Mouse (Mus musculus) myocyte (in vitro differentiated cells): ENCODE results near the gene Gm17651. TPM values are rescaled to one million over a fixed set of nuclear protein-coding genes. Genes with fewer than 3 reads are reported as not detected.

ENCODE experiments used
- H3K27me3 ChIP-seq: one replicate; pipeline ENCODE4 v1.6.1; 2011; ENCODE audit not compliant: control insufficient read depth, insufficient read depth, insufficient read length
- H3K36me3 ChIP-seq: one replicate; pipeline ENCODE4 v1.6.1; 2011; ENCODE audit not compliant: control insufficient read depth, insufficient read depth
- H3K4me2 ChIP-seq: one replicate; pipeline ENCODE4 v1.6.1; 2011; ENCODE audit warnings: low read depth, control low read depth
- H3K4me3 ChIP-seq: one replicate; pipeline ENCODE4 v1.5.1; 2011; ENCODE audit warnings: mild to moderate bottlenecking, control low read depth, moderate library complexity
- H3K79me2 ChIP-seq: one replicate; pipeline ENCODE4 v1.6.1; 2011; ENCODE audit not compliant: control insufficient read depth, insufficient read depth
- H3ac ChIP-seq: one replicate; pipeline ENCODE4 v1.6.1; 2011; ENCODE audit not compliant: control insufficient read depth, insufficient read length
- CEBPB ChIP-seq: IDR thresholded peaks from 2 replicates; pipeline ENCODE4 v1.6.1; 2011; ENCODE audit warnings: mild to moderate bottlenecking, moderate library complexity; ENCODE audit not compliant: poor library complexity, insufficient read depth, severe bottlenecking
- E2F4 ChIP-seq: IDR thresholded peaks from one replicate; pipeline ENCODE4 v1.6.1; 2011; ENCODE audit warnings: mild to moderate bottlenecking, control low read depth, moderate library complexity; ENCODE audit not compliant: insufficient read depth
- MAX ChIP-seq: IDR thresholded peaks from one replicate; pipeline ENCODE4 v1.6.1; 2011; ENCODE audit warnings: low read depth, mild to moderate bottlenecking, control low read depth
- MYOD1 ChIP-seq, 3 experiments: IDR thresholded peaks; one replicate each; pipeline ENCODE4 v1.6.1; 2011; ENCODE audit warnings: control low read depth in 2 of 3, low read depth in 2 of 3, mild to moderate bottlenecking in 2 of 3, moderate library complexity in 1 of 3; ENCODE audit not compliant: insufficient read length in 2 of 3, control insufficient read depth in 1 of 3
- MYOG ChIP-seq, 3 experiments: IDR thresholded peaks; one replicate each; pipeline ENCODE4 v1.6.1; 2011; ENCODE audit warnings: control low read depth in 2 of 3, low read depth in 2 of 3, mild to moderate bottlenecking in 2 of 3; ENCODE audit not compliant: insufficient read length in 2 of 3, control insufficient read depth in 1 of 3, insufficient read depth in 1 of 3
- POLR2A ChIP-seq: IDR thresholded peaks from one replicate; pipeline ENCODE4 v1.6.1; 2011; ENCODE audit warnings: low read depth, mild to moderate bottlenecking, control low read depth, moderate library complexity; ENCODE audit not compliant: insufficient read length
- POLR2AphosphoS2 ChIP-seq: IDR thresholded peaks from one replicate; pipeline ENCODE4 v1.6.1; 2011; ENCODE audit warnings: low read depth, control low read depth; ENCODE audit not compliant: insufficient read length
- REST ChIP-seq: IDR thresholded peaks from one replicate; pipeline ENCODE4 v1.6.1; 2011; ENCODE audit warnings: mild to moderate bottlenecking, control low read depth, moderate library complexity; ENCODE audit not compliant: insufficient read depth, insufficient read length
- SRF ChIP-seq: IDR thresholded peaks from one replicate; pipeline ENCODE4 v1.6.1; 2011; ENCODE audit warnings: low read depth; ENCODE audit not compliant: control insufficient read depth, insufficient read length
- TCF12 ChIP-seq: IDR thresholded peaks from one replicate; pipeline ENCODE4 v1.6.1; 2011; ENCODE audit warnings: mild to moderate bottlenecking, control low read depth; ENCODE audit not compliant: poor library complexity, insufficient read depth, severe bottlenecking
- TCF3 ChIP-seq: IDR thresholded peaks from one replicate; pipeline ENCODE4 v1.6.1; 2011; ENCODE audit warnings: low read depth, control low read depth; ENCODE audit not compliant: insufficient read length
- USF1 ChIP-seq: IDR thresholded peaks from one replicate; pipeline ENCODE4 v1.6.1; 2011; ENCODE audit warnings: low read depth, mild to moderate bottlenecking, control low read depth, moderate library complexity
- polyA plus RNA-seq: library from polyadenylated mRNA; unstranded; fragments of >200 nt; fragmentation: generic; extraction: Trizol; gene quantifications from one replicate; pipeline ENCODE4 v1.2.1, GENCODE M21; 2012; ENCODE audit warnings: missing spikeins

Gene Gm17651
- polyA plus RNA-seq, 1 experiment = not detected

DNA sequence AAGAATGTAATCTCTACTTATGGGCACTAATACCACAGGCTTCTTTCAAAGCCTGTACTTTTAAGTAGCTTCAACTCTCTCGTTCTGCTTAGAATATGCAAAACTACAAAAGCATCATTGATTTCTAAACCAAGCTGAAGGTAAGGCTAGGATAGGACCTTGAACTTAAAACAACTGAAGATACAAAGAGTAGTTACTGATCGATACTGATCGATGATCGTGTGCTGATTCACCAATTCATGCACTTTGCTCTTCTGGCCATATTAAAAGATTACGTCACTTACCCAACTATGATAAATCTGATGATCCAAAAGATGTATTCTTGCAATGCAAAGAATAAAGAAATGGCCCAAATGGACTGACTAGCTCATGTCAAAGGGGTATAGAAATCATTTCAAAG, 20.7 kb downstream of the Gm17651 start:
- no peak overlapping the region for H3K4me3 ChIP-seq
- no peak for TF ChIP-seq MAX
- no peak for TF ChIP-seq REST
- no peak for TF ChIP-seq E2F4
- TF ChIP-seq CEBPB = no peak
- TF ChIP-seq USF1 = no peak
- TF ChIP-seq POLR2A = no peak
- TF ChIP-seq TCF12 = no peak
- H3K36me3 ChIP-seq = no peaks in the 10 kb centered on the region
- H3K27me3 ChIP-seq = no peaks in the 10 kb centered on the region
- H3ac ChIP-seq = no peak overlapping the region
- H3K4me2 ChIP-seq = no peak overlapping the region
- peaks cover 2% of the 10 kb centered on the region for H3K79me2 ChIP-seq

DNA sequence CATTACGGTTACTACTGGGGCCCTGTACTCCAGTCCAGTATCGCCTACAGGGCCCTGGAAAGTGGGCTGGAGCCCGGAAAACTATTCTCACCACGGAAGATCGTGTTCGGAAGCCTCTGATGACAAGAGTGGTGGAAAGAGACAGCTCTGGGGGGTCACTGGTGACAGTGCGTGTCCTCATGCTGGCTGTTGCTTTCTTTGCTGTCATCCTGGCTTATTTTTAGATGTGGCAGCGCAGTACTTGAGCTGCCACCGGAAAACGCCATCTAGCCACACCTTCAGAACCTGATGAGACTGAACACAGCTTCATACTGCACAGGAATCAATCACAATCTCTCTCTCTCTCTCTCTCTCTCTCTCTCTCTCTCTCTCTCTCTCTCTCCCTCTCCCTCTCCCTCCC, 22.9 kb downstream of the Gm17651 start:
- H3K4me3 ChIP-seq = no peak overlapping the region
- no peak for TF ChIP-seq SRF
- TF ChIP-seq TCF12 = no peak
- TF ChIP-seq MYOG (IDR thresholded peaks at IDR 0.05; ENCODE audit: control insufficient read depth in 1 of 3, insufficient read depth in 1 of 3, insufficient read length in 2 of 3, low read depth in 2 of 3) = no peak
- TF ChIP-seq POLR2A = no peak
- TF ChIP-seq POLR2AphosphoS2 = no peak
- TF ChIP-seq MAX = no peak
- no peak for TF ChIP-seq E2F4
- no peak for TF ChIP-seq CEBPB
- no peak for TF ChIP-seq REST
- TF ChIP-seq MYOD1 (IDR thresholded peaks at IDR 0.05; ENCODE audit: control insufficient read depth in 1 of 3, insufficient read length in 2 of 3, low read depth in 2 of 3) = no peak
- TF ChIP-seq USF1 = no peak
- TF ChIP-seq TCF3 = no peak
- no peaks in the 10 kb centered on the region for H3K36me3 ChIP-seq
- H3ac ChIP-seq = no peak overlapping the region
- H3K27me3 ChIP-seq = no peaks in the 10 kb centered on the region
- no peak overlapping the region for H3K4me2 ChIP-seq
- H3K79me2 ChIP-seq = no peaks in the 10 kb centered on the region

DNA sequence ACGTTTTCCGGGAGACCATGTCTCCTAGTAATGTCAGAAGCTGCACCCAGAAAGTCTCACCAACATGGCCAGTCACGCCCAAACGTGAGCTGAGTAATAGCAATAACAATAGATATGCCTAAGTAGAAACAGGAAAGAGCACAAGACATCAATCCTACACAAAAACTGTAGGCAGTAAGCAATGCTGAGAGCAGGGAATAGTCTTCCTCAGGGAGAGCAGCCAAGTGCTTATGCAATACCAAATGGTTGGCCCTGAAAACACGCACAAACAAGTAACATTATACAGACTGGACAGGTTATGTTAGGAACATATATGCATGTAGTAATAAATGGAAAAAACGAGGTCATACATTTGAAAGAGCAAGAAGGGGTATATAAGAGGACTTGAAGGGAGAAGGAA, 25.0 kb downstream of the Gm17651 start:
- Histone ChIP-seq H3K79me2 (no peaks in the 10 kb centered on the region), H3ac (no peak overlapping the region), H3K4me3 (no peak overlapping the region), H3K4me2 (no peak overlapping the region), H3K27me3 (no peaks in the 10 kb centered on the region), H3K36me3 (no peaks in the 10 kb centered on the region)
- TF ChIP-seq MYOG (IDR thresholded peaks at IDR 0.05; ENCODE audit: control insufficient read depth in 1 of 3, insufficient read depth in 1 of 3, insufficient read length in 2 of 3, low read depth in 2 of 3) (no peak), CEBPB (no peak), POLR2AphosphoS2 (no peak), REST (no peak), TCF3 (no peak), MYOD1 (IDR thresholded peaks at IDR 0.05; ENCODE audit: control insufficient read depth in 1 of 3, insufficient read length in 2 of 3, low read depth in 2 of 3) (no peak), E2F4 (no peak), TCF12 (no peak), USF1 (no peak), POLR2A (no peak), SRF (no peak), MAX (no peak)

DNA sequence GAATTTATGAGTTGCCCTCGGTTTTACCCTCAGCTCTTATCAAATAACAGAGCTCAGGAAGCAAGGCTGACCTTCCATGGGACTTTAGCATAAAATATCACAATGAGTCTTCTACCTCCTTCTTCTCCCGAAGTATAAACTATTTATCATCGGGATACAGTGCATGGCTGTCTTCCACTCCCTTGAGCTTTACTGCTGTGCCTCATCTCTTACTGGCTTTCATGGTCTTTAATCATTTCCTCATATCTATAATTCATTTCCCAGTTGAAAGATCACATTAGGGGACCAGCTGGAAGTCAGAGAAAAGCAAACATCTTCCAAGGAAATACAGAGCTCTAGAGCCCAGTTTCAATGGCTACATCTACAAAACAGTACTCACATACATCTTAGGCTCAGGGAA, 25.5 kb downstream of the Gm17651 start:
- Histone ChIP-seq H3K27me3 (no peaks in the 10 kb centered on the region), H3K4me3 (no peak overlapping the region)
- TF ChIP-seq POLR2A (no peak), E2F4 (no peak), POLR2AphosphoS2 (no peak), TCF3 (no peak), CEBPB (no peak), USF1 (no peak), REST (no peak), MAX (no peak), SRF (no peak), MYOG (IDR thresholded peaks at IDR 0.05; ENCODE audit: control insufficient read depth in 1 of 3, insufficient read depth in 1 of 3, insufficient read length in 2 of 3, low read depth in 2 of 3) (no peak)

DNA sequence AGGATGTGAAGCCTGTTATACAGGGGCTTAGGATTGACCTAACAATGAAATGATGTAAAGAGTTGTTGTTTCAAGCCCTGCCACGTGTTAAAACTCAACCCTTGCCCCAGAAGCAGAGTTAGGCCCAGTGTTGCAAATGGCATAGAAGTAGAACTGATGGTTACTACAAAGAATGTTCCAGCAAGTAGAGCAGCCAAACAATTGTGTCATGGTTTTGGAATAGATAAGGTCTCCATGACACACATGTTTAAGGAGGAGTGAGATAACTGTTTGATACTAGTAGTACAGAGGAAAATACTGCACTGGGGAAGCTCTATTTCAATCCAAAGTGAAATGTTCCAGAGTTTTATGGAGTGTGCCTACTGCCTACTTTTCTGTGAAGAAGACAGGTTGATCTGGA, 26.0 kb downstream of the Gm17651 start:
- H3K27me3 ChIP-seq = no peaks in the 10 kb centered on the region
- H3ac ChIP-seq = no peak overlapping the region
- H3K4me2 ChIP-seq = no peak overlapping the region
- no peaks in the 10 kb centered on the region for H3K36me3 ChIP-seq
- H3K4me3 ChIP-seq = no peak overlapping the region
- H3K79me2 ChIP-seq = no peaks in the 10 kb centered on the region
- no peak for TF ChIP-seq SRF
- TF ChIP-seq POLR2AphosphoS2 = no peak
- no peak for TF ChIP-seq MAX
- no peak for TF ChIP-seq E2F4
- TF ChIP-seq MYOD1 (IDR thresholded peaks at IDR 0.05; ENCODE audit: control insufficient read depth in 1 of 3, insufficient read length in 2 of 3, low read depth in 2 of 3) = no peak
- TF ChIP-seq TCF3 = no peak
- no peak for TF ChIP-seq TCF12
- no peak for TF ChIP-seq CEBPB
- TF ChIP-seq POLR2A = no peak
- no peak for TF ChIP-seq USF1
- TF ChIP-seq MYOG (IDR thresholded peaks at IDR 0.05; ENCODE audit: control insufficient read depth in 1 of 3, insufficient read depth in 1 of 3, insufficient read length in 2 of 3, low read depth in 2 of 3) = no peak
- TF ChIP-seq REST = no peak

More for the DNA sequence above, 25.5 kb downstream of the Gm17651 start:
- Histone ChIP-seq H3ac (no peak overlapping the region), H3K79me2 (no peaks in the 10 kb centered on the region), H3K4me2 (no peak overlapping the region), H3K36me3 (no peaks in the 10 kb centered on the region)
